Mouse (Mus musculus) thymus, postnatal 36 days (tissue): ENCODE data around the gene Mff.

Source experiments
- DNase-seq, 2 experiments: peaks; one replicate each; pipeline ENCODE4 v3.0.0; 2022; ENCODE audit warnings: mixed read lengths in 2 of 2

Mff gene

DNA sequence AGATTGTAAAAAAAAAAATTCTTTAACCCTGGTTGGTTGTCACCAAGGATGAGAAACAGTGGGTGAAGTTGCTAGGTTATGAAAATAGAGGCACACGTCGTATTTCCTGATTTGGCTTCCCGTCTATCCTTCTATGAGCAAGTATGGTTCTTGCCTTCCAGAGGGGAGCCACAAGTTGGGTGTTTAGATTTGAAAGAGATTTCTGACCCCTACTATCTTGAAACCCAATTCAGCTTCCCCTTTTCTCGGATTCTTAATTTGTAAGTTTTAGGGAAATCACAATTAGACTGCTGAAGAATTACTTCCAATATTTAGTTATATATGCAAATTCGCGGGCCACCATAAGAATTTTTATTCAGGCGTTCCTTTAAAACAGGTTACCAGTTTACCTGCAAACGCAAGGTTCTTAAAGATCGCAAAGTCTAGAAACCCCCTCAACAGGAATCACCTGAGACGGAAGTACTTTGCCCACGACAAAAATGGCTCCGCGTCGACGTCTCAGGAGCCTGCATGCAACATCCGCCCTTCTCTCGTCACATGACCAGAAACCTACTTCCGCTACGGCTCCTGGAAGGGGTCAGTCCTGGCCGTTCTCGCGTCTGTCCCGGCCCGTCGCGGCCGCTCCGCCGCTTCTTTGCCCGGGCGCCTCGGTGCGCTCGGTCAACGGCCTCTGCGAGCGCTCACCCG, at the start of gene Mff:
Mff (plus strand) TSS at position 552 of the 687 bp plus-strand sequence.
- DNase-seq = peak; percentile 91

DNA sequence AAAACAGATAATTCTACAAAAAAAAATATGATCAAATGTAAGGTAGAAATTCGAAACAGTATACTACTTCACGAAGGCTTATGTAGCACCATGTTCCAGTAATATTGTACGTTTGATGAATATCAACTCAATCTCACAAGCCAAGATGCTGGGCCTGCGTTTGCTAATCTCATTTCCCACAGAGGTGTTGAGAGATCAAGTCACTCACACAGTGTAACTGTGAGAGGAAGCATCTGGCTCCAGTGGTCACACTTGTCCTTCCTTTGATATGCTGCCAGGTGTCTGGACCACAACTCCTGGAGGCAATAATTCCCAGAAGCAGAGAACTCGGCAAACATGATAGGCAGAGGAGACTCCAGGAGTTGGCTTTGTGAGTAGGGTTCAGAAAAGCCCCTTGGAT, 38.4 kb upstream of the Mff start:
- DNase-seq = no peak

DNA sequence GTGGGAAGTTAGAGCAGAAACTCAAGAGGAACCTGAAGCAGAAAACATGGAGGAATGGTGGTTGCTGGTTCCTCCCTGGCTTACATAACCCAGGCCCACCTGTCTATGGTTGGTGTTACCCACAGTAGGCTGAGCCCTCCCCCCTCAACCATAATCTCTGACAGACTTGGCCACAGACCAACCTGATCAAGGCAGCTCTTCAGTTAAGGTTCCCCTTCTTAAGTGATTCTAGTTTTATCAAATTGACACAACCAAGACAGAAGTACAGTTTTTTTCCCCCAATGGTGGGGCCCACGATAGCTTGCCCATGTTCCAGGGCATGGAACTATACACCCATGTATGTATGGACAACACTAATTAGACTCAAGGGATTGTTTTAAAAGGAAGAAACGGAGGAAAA, 37.8 kb upstream of the Mff start:
- no peak for DNase-seq

DNA sequence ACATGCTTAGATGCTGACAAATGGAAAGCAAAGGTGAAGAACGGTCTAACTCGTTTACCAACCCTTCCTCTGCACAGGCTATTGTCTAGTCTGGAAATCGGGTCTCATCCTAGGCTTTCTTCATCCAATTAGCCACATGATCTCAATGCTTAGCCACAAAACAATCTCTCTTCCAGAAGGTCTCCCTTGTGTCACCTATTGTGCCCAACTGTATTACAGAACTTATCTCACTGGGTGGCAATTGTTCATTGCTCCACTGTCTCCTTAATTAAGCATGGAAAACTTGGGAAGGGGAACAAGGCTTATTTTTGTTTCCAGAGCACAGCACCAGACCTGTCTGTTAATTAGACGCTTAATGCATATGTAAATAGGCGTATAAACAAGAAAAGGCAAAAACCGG, 36.8 kb upstream of the Mff start:
- no peak for DNase-seq

DNA sequence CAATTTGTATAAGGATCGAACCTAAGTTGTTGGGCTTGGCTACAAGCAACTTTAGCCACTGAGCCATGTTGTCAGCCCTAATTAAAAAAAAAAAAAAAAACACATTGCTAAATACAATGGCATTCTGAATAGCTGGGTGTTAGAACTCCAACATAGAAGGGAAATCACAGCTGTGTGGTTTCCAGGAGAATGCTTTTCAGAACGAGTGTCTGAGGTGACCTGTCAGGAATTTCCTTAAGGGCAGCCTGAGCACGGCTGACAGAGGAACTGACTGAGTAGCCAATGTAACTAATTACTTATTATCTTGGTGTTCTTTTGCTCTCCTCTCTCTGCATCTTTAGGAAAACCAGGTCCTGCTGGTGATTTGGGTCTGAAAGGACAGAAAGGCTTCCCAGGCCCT, 28.8 kb upstream of the Mff start:
- DNase-seq = no peak

DNA sequence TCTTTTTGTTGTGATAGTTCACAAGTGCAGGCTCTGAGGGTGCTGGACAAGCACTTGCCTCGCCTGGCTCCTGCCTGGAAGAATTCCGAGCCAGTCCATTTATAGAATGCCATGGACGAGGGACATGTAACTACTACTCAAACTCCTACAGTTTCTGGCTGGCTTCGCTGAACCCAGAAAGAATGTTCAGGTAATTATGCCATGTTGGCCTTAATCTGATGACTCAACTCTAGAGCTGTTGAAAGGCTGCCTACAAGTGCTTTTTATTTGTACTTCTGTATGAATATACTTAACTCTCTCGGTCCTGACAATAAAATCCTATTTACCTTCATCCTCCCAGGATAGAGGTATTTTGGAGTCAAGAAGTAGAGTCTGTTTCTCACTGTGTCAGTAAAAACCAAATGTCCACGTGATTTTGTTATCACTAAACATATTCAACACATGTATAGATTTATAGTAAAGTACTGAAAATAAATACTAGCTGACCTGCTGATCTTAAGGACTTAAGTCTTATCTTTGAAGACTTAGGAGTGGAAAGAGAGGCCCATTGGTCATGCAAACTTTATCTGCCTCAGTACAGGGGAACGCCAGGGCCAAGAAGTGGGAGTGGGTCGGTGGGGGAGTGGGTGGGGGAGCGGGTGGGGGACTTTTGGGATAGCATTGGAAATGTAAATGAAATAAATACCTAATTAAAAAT, 6.7 kb upstream of the Mff start:
- DNase-seq = no peak

DNA sequence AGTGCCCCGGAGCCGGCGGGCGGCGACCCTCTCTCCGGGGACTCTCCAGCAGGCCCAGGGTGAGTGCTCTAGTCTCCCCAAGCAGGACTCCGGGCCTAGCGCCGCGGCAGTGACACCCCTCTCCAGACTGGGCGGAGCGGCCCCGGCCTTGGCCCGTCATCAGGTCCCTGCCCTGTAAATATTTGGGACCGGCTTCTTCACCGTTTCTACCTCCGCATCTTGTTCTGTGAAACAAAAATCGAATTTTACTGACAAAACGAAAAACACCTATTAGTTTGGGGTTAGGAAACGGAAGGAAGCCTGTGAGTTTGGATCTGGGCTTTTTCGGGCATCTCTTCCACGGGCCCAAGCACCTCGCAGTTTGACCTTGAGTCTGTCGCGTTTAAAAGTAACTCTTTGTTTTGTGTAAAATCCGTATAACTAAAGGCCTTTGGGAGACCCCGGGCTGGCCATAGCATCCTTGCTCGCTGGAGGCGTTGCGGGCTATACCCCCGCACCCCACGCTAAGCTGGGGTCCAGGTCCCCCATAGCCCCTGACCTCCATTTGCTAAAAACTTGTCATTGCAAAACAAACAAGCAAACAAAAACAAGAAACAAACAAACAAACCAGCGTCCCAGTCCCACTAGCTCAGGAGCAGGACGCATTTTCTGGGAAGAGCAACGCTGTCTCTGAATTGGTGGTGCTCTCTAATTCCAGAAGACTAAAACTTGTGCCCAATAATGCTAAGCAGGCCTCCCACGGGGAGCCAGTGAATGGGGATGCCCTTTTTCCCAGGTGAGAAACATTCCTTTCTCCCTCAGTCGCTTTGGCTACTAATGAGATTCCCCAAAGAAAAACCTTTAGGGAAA, 560 bp downstream of the Mff start:
- DNase-seq = no peak

DNA sequence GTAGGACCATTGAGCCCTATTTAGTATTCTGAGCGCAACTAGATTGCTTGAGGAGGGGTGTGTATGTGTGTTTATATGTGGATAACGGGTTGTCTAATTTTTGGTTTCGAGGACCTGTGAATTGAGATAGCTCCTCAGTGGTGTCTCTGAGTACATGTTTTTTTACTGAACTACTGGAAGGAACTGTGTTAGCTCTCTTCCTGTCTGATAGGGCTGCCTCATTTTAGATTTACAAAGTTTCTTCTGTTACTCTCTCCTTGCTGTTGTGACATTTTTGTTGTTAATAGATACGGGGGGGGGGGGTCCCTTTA, 1.1 kb downstream of the Mff start:
- DNase-seq = no peak

DNA sequence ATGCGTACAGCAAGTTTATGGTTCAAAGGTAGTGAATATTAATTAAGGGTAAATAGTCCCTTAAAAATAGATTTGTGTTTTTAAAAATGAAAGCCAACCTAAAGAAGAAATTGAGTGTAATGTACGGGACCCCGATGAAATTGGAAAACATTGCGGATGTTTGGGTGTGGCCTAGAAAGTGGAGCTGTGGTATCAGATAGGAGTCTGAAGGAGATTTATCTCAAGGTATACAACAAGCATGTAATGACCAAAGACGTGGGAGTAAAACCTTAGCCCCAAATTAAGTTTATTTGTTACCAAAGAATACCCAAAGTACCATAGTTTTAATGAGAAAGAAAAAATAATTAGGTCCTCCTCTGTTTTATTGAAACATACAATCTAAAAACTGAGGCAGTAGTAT, 1.8 kb downstream of the Mff start:
- no peak for DNase-seq

DNA sequence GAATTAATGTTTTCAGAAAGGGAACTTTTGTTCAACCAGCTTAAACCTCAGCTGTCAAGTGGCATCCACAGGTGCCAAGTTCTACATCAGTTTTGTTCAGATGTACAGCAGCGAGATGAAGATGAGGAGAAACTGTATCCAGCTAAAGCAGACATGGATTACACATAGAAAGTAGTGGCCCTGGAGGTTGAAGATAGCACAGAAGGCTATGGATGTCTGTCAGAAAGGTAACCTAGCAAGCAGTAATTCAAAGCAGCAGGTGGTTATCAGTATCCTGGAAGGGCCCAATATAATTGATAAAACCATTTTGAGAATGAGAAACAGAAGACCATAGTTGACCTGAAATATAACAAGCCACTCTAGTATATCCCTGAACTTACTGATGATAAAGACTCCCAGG, 8.7 kb downstream of the Mff start:
- DNase-seq = no peak

DNA sequence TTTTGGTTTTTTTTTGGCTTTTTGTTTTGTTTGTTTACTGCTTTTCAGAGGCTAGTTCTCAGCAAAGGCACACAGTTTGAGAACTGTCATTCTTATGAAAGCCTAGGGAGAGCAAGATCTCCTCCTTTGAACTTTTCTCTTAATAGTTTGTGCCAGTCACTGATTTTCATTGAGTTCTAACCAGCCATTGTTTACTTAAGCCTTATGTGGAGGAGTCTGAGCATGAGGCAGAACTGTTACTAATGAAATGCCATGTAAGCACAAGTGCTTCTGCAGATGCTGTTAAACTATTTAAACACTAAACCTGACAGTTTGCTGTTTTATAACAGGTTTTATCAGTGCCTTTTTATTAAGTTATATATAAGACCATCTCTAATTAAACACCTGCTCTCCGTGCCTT, 13.4 kb downstream of the Mff start:
- no peak for DNase-seq

DNA sequence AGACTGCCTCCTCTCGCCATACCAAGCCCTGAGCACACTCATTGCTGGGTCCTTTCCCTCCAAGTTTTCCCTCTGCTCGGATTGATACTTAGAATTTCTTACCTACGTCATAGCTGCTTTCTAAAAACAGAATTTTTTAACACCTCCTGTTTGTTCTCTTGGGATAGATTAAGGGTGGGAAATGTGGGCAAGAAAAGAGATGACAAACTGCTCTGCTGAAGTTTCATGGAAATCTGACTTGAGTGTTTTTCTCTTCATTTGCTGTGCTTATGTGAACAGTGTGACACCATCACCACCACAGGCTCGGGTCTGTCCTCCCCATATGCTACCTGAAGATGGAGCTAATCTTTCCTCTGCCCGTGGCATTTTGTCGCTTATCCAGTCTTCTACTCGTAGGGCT, 16.8 kb downstream of the Mff start:
- DNase-seq = no peak

DNA sequence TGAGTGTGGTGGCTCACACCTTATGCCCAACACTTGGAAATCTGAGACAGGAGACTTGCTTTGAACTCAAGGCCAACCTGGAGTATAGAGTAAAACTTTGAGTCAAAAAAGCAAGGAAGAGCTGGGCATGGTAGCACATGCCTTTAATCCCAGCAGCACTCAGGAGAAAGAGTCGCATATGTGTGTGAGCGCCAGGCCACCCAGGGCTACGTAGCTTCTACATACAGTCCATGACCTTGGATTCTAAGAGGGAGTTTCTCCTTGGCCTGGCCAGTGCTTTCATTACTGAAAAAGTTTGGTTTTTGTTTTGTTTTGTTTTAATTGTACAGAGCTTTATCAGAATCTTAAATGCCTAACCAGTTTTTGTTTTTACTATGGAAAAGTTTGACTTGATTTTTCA, 19.3 kb downstream of the Mff start:
- DNase-seq = no peak

DNA sequence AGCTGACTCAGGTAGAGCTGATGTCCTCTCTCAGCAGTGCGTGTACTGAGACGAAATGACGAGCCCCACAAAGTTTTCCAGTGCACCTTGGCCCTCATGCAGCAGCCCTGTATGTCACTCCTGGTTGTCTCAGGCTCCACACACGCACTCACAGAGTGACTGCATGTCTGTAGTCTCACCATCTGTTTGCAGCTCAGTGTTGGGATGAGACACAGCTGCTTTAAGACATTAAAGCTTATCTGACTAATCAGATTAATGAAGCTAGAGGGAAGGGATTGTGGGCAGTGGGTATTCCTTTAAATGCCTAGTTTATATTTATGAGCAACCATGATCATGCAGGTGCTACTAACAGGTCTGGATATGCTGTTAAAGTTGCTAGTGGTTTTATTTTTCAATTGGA, 21.7 kb downstream of the Mff start:
- DNase-seq = no peak

DNA sequence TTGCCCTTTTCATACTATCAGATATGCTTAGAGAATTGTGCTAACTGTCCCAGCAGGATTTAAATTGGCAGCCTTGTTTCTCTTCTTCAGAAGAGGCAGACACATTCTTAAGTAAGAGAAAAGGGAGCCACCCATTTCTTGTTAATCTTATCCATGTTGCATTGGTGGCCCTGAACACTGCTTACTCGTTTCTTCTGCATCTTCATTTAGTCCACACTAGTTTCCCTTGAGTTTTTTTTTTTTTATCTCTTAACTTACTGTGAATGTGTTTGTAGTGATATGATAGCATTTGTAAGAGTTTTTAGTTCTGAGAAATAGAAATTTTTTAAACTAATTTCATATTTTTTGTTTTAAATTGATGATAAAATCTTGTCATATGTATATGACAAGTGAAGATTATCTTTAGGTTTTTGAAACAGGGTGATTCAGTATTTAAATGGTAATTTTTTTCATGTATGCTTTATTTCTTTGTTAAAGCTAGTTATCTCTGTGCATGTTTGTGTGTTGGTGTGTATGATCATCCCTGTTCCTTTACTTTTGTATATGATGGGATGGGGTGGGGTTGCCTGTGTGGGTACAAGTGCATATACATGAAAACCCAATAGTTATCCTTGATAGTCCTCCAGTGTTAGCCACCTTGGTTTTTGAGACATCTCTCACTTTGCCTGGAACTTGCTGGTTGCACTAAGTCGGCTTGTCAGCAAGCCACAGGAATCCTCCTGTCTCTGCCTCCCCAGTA, 23.2 kb downstream of the Mff start:
- no peak for DNase-seq

DNA sequence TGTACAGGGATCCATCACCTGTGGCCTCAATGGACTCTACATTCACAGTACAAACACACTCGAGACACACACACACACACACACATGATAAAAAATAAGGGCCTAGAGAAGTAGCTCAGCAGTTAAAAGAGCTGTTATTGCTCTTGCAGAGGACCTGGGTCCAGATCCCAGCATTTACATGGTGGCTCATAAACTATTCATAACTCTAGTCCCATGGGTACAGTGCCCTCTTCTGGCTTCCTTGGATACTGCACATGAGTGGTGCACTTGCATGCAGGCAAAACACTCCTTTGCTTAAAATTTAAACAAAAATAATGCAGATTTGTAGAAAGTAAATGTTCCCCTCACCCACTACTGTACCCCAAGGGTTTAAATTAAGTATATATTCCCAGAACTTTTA, 34.8 kb downstream of the Mff start:
- no peak for DNase-seq

DNA sequence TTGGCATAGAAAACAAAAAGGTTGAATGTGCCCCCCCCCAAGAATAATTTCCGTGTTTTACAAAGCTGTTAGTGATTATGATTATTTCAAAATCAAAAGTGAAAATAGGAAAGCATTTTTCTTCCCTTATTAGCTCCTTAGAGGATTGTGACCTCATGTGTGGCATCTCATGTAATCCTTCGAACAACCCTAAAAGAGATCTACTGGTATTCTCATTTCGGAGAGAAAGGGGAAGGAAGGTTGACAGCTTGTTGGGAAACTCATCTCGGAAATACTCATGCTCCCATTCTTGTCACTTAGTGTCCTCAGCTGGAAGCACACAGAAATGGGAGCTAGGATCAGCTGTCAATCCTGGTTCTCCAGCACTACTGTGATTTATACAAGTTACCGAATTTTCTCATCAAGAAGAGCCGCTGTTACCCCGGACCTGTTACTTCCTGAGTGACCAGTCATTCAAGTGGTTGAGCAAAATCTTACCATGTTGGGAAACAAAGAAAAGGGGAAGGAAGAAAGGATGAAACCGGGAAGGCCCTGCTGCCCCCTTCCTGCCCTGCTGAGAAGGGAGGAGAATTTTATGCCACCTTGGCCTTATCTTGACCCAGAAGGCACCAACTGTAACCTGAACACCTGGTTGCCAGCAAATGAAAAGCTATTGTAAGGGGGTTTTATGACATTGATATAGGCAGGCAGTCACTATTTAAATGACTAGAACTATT, 36.9 kb downstream of the Mff start:
- no peak for DNase-seq

DNA sequence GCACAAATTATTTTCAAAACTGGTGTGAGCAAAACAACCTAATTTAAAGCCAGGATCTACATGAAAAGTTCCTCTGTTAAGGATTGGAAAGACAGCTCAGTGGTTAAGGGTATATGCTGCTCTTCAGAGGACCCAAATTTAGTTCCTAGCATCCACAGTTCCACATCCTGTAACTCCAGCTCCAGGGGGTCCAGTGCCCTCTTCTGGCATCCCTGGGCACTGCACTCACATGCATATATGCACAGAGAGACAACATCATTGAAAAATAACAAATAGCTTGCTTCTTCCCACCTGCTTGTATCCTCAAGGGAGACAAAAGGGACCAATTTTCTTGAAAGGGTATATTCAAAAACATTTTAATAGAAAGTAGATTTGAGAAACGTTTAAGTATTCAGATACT, 37.6 kb downstream of the Mff start:
- DNase-seq = no peak

DNA sequence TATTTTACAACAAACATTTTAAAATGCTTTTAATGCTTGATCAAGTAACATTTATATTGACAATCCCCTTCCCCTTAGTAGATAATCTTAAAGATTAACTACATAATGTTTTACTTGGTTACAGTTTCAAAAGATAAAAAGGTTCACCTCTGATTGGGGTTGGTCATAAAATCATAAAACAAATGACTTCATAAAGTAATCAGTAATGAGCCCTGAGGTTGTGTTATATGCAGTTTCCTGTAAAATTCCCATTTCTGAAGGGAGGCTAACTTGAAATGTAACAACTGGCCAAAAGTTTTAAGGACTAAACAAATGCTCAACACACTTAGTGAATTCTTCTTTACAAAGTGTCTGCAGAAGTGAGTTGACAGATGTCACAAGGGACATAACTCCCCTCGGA, 41.5 kb downstream of the Mff start:
- no peak for DNase-seq

DNA sequence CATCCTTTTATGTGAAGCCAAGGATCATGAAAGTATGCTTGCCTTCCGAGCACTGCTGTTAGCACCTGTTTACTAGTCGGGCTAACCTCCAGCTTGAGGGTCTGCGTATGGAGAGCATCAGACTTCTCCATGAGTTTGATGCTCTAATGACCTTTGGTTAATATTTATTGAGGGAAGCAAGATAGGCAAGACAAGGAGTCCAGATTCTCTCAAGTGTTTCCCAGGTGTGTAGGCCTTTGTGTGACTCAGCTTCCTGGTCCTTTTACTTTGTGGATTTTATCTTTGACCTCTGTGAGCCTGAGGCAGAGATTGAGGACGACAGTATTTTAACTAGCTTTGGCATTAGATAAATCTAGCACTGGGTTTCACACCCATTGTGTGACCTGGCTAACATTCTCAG, 42.0 kb downstream of the Mff start:
- DNase-seq = no peak

DNA sequence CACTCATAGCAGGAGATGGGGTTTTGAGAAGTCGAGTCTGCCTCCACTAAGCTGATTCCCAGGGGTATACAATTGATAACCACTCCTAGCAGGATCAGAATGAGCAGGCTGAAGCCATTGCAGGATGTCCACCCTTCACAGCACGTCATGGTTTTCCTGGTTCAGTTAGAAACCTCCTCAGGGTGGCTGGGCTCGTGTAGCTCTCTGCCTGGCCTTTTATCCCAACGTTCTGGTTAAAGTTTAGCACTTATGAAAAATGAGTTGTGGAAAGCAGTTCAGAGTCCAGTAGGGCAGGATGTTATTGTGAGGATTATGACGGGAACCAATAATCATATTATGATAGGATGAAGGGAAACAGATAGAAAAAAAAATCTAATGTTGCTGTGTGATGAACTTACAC, 43.6 kb downstream of the Mff start, which contains the start of gene Tm4sf20:
Tm4sf20 (minus strand) TSS at position 193 of the 400 bp plus-strand sequence.
- no peak for DNase-seq

DNA sequence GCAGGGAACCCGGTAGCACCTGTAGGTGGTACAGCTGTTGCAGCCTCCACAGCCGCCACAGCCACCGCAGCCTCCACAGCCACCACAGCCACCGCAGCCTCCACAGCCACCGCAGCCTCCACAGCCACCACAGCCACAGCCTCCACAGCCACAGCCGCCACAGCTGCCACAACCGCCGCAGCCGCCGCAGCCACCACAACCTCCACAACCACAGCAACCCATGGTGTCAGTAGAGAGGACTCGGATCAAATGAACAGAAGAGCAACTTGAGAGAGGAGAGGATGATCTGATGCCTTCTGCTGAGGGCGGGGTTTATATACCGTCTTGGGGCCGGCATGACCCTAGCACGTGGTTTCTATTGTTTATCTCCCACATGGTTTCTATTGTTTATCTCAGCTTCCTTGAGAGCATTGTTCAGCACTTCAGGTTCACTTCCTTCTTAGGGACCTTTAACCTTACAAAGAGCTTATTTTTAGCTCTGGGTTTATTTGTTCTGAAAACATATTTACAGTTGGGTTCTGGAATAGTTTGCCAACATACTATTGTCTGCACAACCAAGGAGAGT, 46.4 kb downstream of the Mff start, which contains the start of gene Gm47791:
Gm47791 (minus strand) TSS at position 222 of the 565 bp plus-strand sequence.
- no peak for DNase-seq
